Mouse (Mus musculus): ENCODE data around the gene Wbp1.

DNA sequence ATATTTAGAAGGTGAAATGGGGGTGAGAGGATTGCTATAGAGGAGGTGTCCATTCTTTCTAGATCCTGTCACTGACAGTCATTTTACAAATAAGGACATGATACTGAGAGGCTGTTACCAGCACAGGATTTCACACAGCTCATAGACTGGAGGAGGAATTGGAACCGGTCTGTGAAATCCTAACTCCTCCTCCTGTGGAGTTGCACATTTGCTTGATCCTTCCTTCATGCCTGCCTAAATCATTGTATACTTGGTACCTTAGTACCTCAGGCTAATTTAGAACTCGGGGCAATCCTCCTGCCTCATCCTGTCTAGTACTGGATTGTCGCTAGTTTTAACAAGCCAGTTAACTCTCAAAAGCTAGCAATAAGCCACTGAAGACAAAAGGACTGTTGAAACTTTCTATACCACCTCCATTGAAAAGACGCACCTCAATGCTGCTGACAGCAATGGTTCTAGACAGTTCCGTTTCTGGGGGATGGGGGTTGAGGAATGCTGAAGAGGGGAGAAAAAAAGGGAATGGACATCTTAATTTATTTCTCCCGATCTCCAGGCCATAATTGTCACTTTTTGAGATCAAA, 43.8 kb upstream of the Wbp1 start:
- TF ChIP-seq CTCF (conservative IDR thresholded peaks at IDR 0.05; ENCODE audit: low read length) (no peak), NANOG (IDR thresholded peaks at IDR 0.05; ENCODE audit: borderline replicate concordance, low read length) (no peak), POU5F1 (IDR thresholded peaks at IDR 0.05; ENCODE audit: borderline replicate concordance, low read length) (no peak)
